Mouse (Mus musculus): ENCODE results near the gene Foxp1.

DNA sequence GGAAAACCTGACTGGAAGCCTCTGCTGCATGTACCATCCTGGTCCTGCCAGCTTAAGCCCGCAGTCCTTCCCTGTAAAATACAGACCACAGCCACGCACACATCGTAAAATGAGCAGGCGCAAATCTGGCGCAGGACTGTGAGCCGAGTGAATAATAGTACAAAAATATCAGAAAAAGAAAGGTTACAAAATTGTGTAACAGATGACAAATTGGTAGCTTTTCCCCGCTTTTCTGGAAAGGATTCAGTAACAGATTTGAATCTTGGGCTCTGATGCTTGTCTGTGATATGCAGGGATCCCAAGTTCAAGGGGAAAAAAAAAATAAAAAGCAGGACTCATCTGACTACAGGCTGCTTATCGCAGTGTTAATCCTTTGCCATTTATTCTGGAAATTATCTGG lies 145.8 kb downstream of the Foxp1 start:
- TF ChIP-seq CTCF (IDR thresholded peaks at IDR 0.05; ENCODE audit: low read depth): no peak
- no peak for TF ChIP-seq EP300 (IDR thresholded peaks at IDR 0.05; ENCODE audit: low read depth)
